Comparison of ENCODE assay signal across 8 mouse cellular contexts in the genomic region with DNA sequence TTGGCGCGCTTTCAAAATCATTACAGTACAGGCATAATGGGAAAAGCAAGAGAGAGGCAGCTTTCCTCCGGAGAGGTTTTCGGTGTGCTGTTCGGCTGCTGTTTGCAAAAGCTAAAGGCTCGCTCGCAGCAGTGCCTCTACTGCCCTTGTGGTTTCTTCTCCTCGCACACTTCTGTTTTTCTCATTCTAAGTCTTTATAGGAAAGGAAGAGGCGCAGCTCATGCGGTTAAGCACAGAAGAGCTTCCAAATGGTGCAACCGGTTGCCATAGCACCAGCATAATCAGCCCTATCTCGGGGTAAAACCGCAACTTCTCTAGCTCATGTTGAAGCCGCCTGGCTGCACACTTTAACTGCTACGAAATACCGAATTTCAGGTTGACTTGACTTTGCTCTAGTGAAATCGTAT. TPM values are rescaled to one million over a fixed set of nuclear protein-coding genes. Genes with fewer than 3 reads are reported as not detected.
A peak's percentile ranks its signal among the peaks of the same experiment; 100 is the strongest.
DNase-seq lines count a peak whose midpoint lies in the region; ATAC-seq and TF ChIP-seq lines count a peak whose summit lies in the region.

No protein-coding gene starts in this region.

- no peaks in the 10 kb centered on the region for H3K36me3 ChIP-seq in embryonic facial prominence, embryonic 11.5 days (replicated peaks; ENCODE audit: control insufficient read depth, insufficient read depth, low read depth, low read length)
- H3K36me3 ChIP-seq in heart, embryonic 11.5 days (ENCODE audit: control insufficient read depth, insufficient read depth, low read length): no peaks in the 10 kb centered on the region
- H3K36me3 ChIP-seq in kidney, embryonic 15.5 days: no peaks in the 10 kb centered on the region
- H3K36me3 ChIP-seq in limb, embryonic 13.5 days: no peaks in the 10 kb centered on the region
- H3K36me3 ChIP-seq in midbrain, embryonic 12.5 days: no peaks in the 10 kb centered on the region
- no peaks in the 10 kb centered on the region for H3K36me3 ChIP-seq in small intestine, adult 2 months (ENCODE audit: control insufficient read depth, insufficient read depth, low read length)

- DNase-seq in cerebellum, postnatal 10 days: peak; percentile 47 to 64
- DNase-seq in cerebellum, adult 11-12 months: no peak
- peak; percentile 49 for DNase-seq in embryonic facial prominence, embryonic 11.5 days (ENCODE audit: low spot score)

- 46% methylated on average over 17 of the region's 17 CpGs for WGBS in embryonic facial prominence, embryonic 11.5 days
- 55% methylated on average over 17 of the region's 17 CpGs for WGBS in heart, embryonic 11.5 days (ENCODE audit: insufficient replicate concordance)
- WGBS in kidney, embryonic 15.5 days: 47% methylated on average over 17 of the region's 17 CpGs
- WGBS in limb, embryonic 13.5 days: 31% methylated on average over 17 of the region's 17 CpGs
- WGBS in midbrain, embryonic 12.5 days: 20% methylated on average over 17 of the region's 17 CpGs
- 46% methylated on average over 17 of the region's 17 CpGs for WGBS in small intestine, adult 2 months

- no peak overlapping the region for H3K27ac ChIP-seq in embryonic facial prominence, embryonic 11.5 days (replicated peaks; ENCODE audit: low read depth, low read length)
- H3K27ac ChIP-seq in heart, embryonic 11.5 days (ENCODE audit: low read depth, low read length): no peak overlapping the region
- H3K27ac ChIP-seq in kidney, embryonic 15.5 days: peak overlapping the region; percentile 41; the same call in 1 of the 2 replicates
- peak overlapping the region; percentile 39 for H3K27ac ChIP-seq in limb, embryonic 13.5 days
- H3K27ac ChIP-seq in midbrain, embryonic 12.5 days (replicated peaks): peak overlapping the region; percentile 65
- H3K27ac ChIP-seq in small intestine, adult 2 months (ENCODE audit: insufficient read depth, low read depth, low read length): peak overlapping the region; percentile 74; the same call in 1 of the 2 replicates

- no peaks in the 10 kb centered on the region for H3K4me1 ChIP-seq in embryonic facial prominence, embryonic 11.5 days (ENCODE audit: control insufficient read depth, insufficient read depth, low read length)
- no peaks in the 10 kb centered on the region for H3K4me1 ChIP-seq in heart, embryonic 11.5 days (ENCODE audit: control insufficient read depth, insufficient read depth, low read length)
- no peaks in the 10 kb centered on the region for H3K4me1 ChIP-seq in kidney, embryonic 15.5 days
- peaks cover 10% of the 10 kb centered on the region for H3K4me1 ChIP-seq in limb, embryonic 13.5 days
- peaks cover 8% of the 10 kb centered on the region for H3K4me1 ChIP-seq in midbrain, embryonic 12.5 days
- peaks cover 3% of the 10 kb centered on the region; the same call in 1 of the 2 replicates for H3K4me1 ChIP-seq in small intestine, adult 2 months (ENCODE audit: control insufficient read depth, insufficient read depth, insufficient read length, low read length)

- no peak for ATAC-seq in embryonic facial prominence, embryonic 11.5 days (replicated peaks; ENCODE audit: insufficient number of reproducible peaks, low FRiP score, low TSS enrichment, low read depth)
- ATAC-seq in heart, embryonic 11.5 days (replicated peaks; ENCODE audit: insufficient number of reproducible peaks, low FRiP score, low TSS enrichment): no peak
- ATAC-seq in kidney, embryonic 15.5 days (replicated peaks; ENCODE audit: low FRiP score): no peak
- ATAC-seq in limb, embryonic 13.5 days (ENCODE audit: low FRiP score, low read depth): peak; percentile 87
- peak; percentile 76 for ATAC-seq in midbrain, embryonic 12.5 days (ENCODE audit: low FRiP score, low read depth)

- no peaks in the 10 kb centered on the region for H3K27me3 ChIP-seq in embryonic facial prominence, embryonic 11.5 days (ENCODE audit: control insufficient read depth, insufficient read depth, low read length)
- H3K27me3 ChIP-seq in heart, embryonic 11.5 days (ENCODE audit: control insufficient read depth, insufficient read depth, low read length): no peaks in the 10 kb centered on the region
- no peaks in the 10 kb centered on the region for H3K27me3 ChIP-seq in kidney, embryonic 15.5 days
- no peaks in the 10 kb centered on the region for H3K27me3 ChIP-seq in limb, embryonic 13.5 days
- no peaks in the 10 kb centered on the region for H3K27me3 ChIP-seq in midbrain, embryonic 12.5 days
- H3K27me3 ChIP-seq in small intestine, adult 2 months (ENCODE audit: control insufficient read depth, insufficient read depth, low read length): no peaks in the 10 kb centered on the region

- TF ChIP-seq CTCF in small intestine, adult 2 months (IDR thresholded peaks at IDR 0.05; ENCODE audit: extremely low read depth, insufficient read length, insufficient replicate concordance, low read depth, low read length): no peak

- TF ChIP-seq POLR2A in small intestine, adult 2 months (IDR thresholded peaks at IDR 0.05; ENCODE audit: low read depth, low read length): no peak

- H3K4me2 ChIP-seq in embryonic facial prominence, embryonic 11.5 days (ENCODE audit: low read depth, low read length): no peak overlapping the region
- H3K4me2 ChIP-seq in heart, embryonic 11.5 days: peak overlapping the region; percentile 38
- peak overlapping the region; percentile 47 for H3K4me2 ChIP-seq in kidney, embryonic 15.5 days
- peak overlapping the region; percentile 56 for H3K4me2 ChIP-seq in limb, embryonic 13.5 days (replicated peaks)
- peak overlapping the region; percentile 57 for H3K4me2 ChIP-seq in midbrain, embryonic 12.5 days (replicated peaks)

- H3K4me3 ChIP-seq in embryonic facial prominence, embryonic 11.5 days (ENCODE audit: low read depth, low read length): no peak overlapping the region
- H3K4me3 ChIP-seq in heart, embryonic 11.5 days (ENCODE audit: low read depth, low read length): no peak overlapping the region
- H3K4me3 ChIP-seq in kidney, embryonic 15.5 days (replicated peaks): peak overlapping the region; percentile 26
- peak overlapping the region; percentile 31 for H3K4me3 ChIP-seq in limb, embryonic 13.5 days
- H3K4me3 ChIP-seq in midbrain, embryonic 12.5 days: peak overlapping the region; percentile 34
- no peak overlapping the region for H3K4me3 ChIP-seq in small intestine, adult 2 months (ENCODE audit: low read depth, low read length)

- H3K9ac ChIP-seq in embryonic facial prominence, embryonic 11.5 days (replicated peaks; ENCODE audit: low read length): no peak overlapping the region
- 0 out of 2 replicates have a peak overlapping the region, but pooled peaks have one; percentile 22 for H3K9ac ChIP-seq in heart, embryonic 11.5 days (ENCODE audit: low read depth, low read length)
- no peak overlapping the region for H3K9ac ChIP-seq in kidney, embryonic 15.5 days
- H3K9ac ChIP-seq in limb, embryonic 13.5 days: no peak overlapping the region; the same call in 1 of the 2 replicates
- H3K9ac ChIP-seq in midbrain, embryonic 12.5 days (replicated peaks): peak overlapping the region; percentile 32

- no peaks in the 10 kb centered on the region for H3K9me3 ChIP-seq in embryonic facial prominence, embryonic 11.5 days (replicated peaks; ENCODE audit: control insufficient read depth, low read length)
- no peaks in the 10 kb centered on the region for H3K9me3 ChIP-seq in heart, embryonic 11.5 days (replicated peaks; ENCODE audit: control insufficient read depth, low read length)
- no peaks in the 10 kb centered on the region for H3K9me3 ChIP-seq in kidney, embryonic 15.5 days (replicated peaks)
- no peaks in the 10 kb centered on the region for H3K9me3 ChIP-seq in limb, embryonic 13.5 days
- no peaks in the 10 kb centered on the region for H3K9me3 ChIP-seq in midbrain, embryonic 12.5 days

RNA-seq across cellular contexts. Expression of a gene that starts 39.1 kb away (rescaled TPM):
- 1.3 and 1.6 TPM in 2 replicates for polyA plus RNA-seq in embryonic facial prominence, embryonic 11.5 days (2014; fragmentation: Nextera tagmentation; extraction: Ambion mirVana)
- polyA plus RNA-seq in heart, embryonic 11.5 days (2014; fragmentation: Nextera tagmentation; extraction: Ambion mirVana): 1.1 and 1.2 TPM in 2 replicates
- polyA plus RNA-seq in kidney, embryonic 15.5 days (2015; fragmentation: Nextera tagmentation; extraction: Ambion mirVana): 4.0 and 4.8 TPM in 2 replicates
- 2.1 and 2.3 TPM in 2 replicates for polyA plus RNA-seq in limb, embryonic 13.5 days (2015; fragmentation: Nextera tagmentation; extraction: Ambion mirVana)
- 1.2 and 1.3 TPM in 2 replicates for polyA plus RNA-seq in midbrain, embryonic 12.5 days (2016; fragmentation: Nextera tagmentation; extraction: Ambion mirVana)
- polyA plus RNA-seq in small intestine, adult 2 months (2012; rRNA removed): 9.6 and 15.1 TPM in 2 replicates

Comparison
In these comparisons a context has a peak if more than half of its experiments do, and no peak if none do; other contexts are left out.
1. ATAC-seq: peak in limb, embryonic 13.5 days (single experiment) and midbrain, embryonic 12.5 days (single experiment); none in embryonic facial prominence, embryonic 11.5 days (single experiment), heart, embryonic 11.5 days (single experiment) and kidney, embryonic 15.5 days (single experiment).
2. H3K27ac ChIP-seq: peak in kidney, embryonic 15.5 days (single experiment), limb, embryonic 13.5 days (single experiment), midbrain, embryonic 12.5 days (single experiment) and small intestine, adult 2 months (single experiment); none in embryonic facial prominence, embryonic 11.5 days (single experiment) and heart, embryonic 11.5 days (single experiment).
3. H3K4me3 ChIP-seq: peak in kidney, embryonic 15.5 days (single experiment), limb, embryonic 13.5 days (single experiment) and midbrain, embryonic 12.5 days (single experiment); none in embryonic facial prominence, embryonic 11.5 days (single experiment), heart, embryonic 11.5 days (single experiment) and small intestine, adult 2 months (single experiment).
4. H3K9ac ChIP-seq: peak in heart, embryonic 11.5 days (single experiment) and midbrain, embryonic 12.5 days (single experiment); none in embryonic facial prominence, embryonic 11.5 days (single experiment), kidney, embryonic 15.5 days (single experiment) and limb, embryonic 13.5 days (single experiment).